Mouse (Mus musculus): ENCODE measurements around the gene Prkra.

- TF ChIP-seq POLR2A (IDR thresholded peaks at IDR 0.05; ENCODE audit: low read depth, low read length), result no peak
- no peak for TF ChIP-seq CTCF (IDR thresholded peaks at IDR 0.05; ENCODE audit: extremely low read depth, insufficient read length, insufficient replicate concordance, low read depth, low read length)
These were observed 34.5 kb upstream of the Prkra start for GRCm38 (mm10) chr2:76682301-76682700.

All from small intestine, adult 2 months (tissue).